ENCODE assay signal across 13 mouse cellular contexts in genomic region chr10:76973797-76974436, GRCm38 (mm10). TPM values are rescaled to one million over a fixed set of nuclear protein-coding genes. Genes with fewer than 3 reads are reported as not detected.
DNase-seq lines count a peak whose midpoint lies in the region; ATAC-seq and TF ChIP-seq lines count a peak whose summit lies in the region.
"Had no signal": no experiment of that assay in that cellular context is flagged by ENCODE, and none has a peak within 500 bp of the region (broad histone marks: within the 10 kb centered on the region; RNA-seq: fewer than 3 reads in every experiment).

No protein-coding gene starts in this region.

- no peak overlapping the region for H3K4me3 ChIP-seq in hindbrain, embryonic 15.5 days
- H3K4me3 ChIP-seq in hindbrain, embryonic 16.5 days (ENCODE audit: low read length) = no peak overlapping the region
- no peak overlapping the region for H3K4me3 ChIP-seq in embryonic facial prominence, embryonic 15.5 days (replicated peaks)
- no peak overlapping the region for H3K4me3 ChIP-seq in midbrain, embryonic 13.5 days (replicated peaks)
- no peak overlapping the region for H3K4me3 ChIP-seq in stomach, postnatal 0 days (ENCODE audit: low read depth, low read length)

- no peaks in the 10 kb centered on the region for H3K36me3 ChIP-seq in hindbrain, embryonic 15.5 days
- no peaks in the 10 kb centered on the region for H3K36me3 ChIP-seq in hindbrain, embryonic 16.5 days (ENCODE audit: control insufficient read depth, insufficient read depth, low read length)
- no peaks in the 10 kb centered on the region for H3K36me3 ChIP-seq in embryonic facial prominence, embryonic 15.5 days
- H3K36me3 ChIP-seq in midbrain, embryonic 13.5 days = no peaks in the 10 kb centered on the region
- no peaks in the 10 kb centered on the region for H3K36me3 ChIP-seq in stomach, postnatal 0 days (ENCODE audit: control insufficient read depth, insufficient read depth, low read length)

- H3K9ac ChIP-seq in hindbrain, embryonic 15.5 days = no peak overlapping the region
- H3K9ac ChIP-seq in hindbrain, embryonic 16.5 days (ENCODE audit: low read depth, low read length) = no peak overlapping the region
- no peak overlapping the region for H3K9ac ChIP-seq in embryonic facial prominence, embryonic 15.5 days
- H3K9ac ChIP-seq in midbrain, embryonic 13.5 days (replicated peaks) = no peak overlapping the region
- no peak overlapping the region for H3K9ac ChIP-seq in stomach, postnatal 0 days (ENCODE audit: low read length)

- no peak for TF ChIP-seq CTCF in stomach, postnatal 0 days (IDR thresholded peaks at IDR 0.05; ENCODE audit: low read depth)

- 0 out of 2 replicates have a peak overlapping the region, but pooled peaks have one; percentile 2 for H3K4me2 ChIP-seq in hindbrain, embryonic 15.5 days
- no peak overlapping the region for H3K4me2 ChIP-seq in hindbrain, embryonic 16.5 days (ENCODE audit: low read length)
- peak overlapping the region; percentile 24; the same call in 1 of the 2 replicates for H3K4me2 ChIP-seq in embryonic facial prominence, embryonic 15.5 days (replicated peaks)
- H3K4me2 ChIP-seq in midbrain, embryonic 13.5 days (replicated peaks) = peak overlapping the region; percentile 38
- H3K4me2 ChIP-seq in stomach, postnatal 0 days (replicated peaks; ENCODE audit: low read depth) = no peak overlapping the region
- H3K4me2 ChIP-seq: heart, embryonic 11.5 days; liver, embryonic 11.5 days had no signal

- TF ChIP-seq EP300 in stomach, postnatal 0 days (optimal IDR thresholded peaks at IDR 0.05) = no peak

- 47% methylated on average over 15 of the region's 15 CpGs for WGBS in hindbrain, embryonic 15.5 days
- WGBS in hindbrain, embryonic 16.5 days = 39% methylated on average over 15 of the region's 15 CpGs
- 11% methylated on average over 15 of the region's 15 CpGs for WGBS in embryonic facial prominence, embryonic 15.5 days
- 14% methylated on average over 15 of the region's 15 CpGs for WGBS in midbrain, embryonic 13.5 days
- 28% methylated on average over 15 of the region's 15 CpGs for WGBS in stomach, postnatal 0 days

- no peak for ATAC-seq in hindbrain, embryonic 15.5 days (ENCODE audit: low FRiP score, low read depth)
- no peak for ATAC-seq in hindbrain, embryonic 16.5 days
- no peak for ATAC-seq in embryonic facial prominence, embryonic 15.5 days (ENCODE audit: insufficient number of reproducible peaks, low FRiP score, low TSS enrichment, low read depth)
- ATAC-seq in midbrain, embryonic 13.5 days = peak; percentile 56
- ATAC-seq in stomach, postnatal 0 days (ENCODE audit: low FRiP score, low TSS enrichment) = no peak
- ATAC-seq: activated CD4-positive, CD25-positive, alpha-beta regulatory T cell, adult 4 months had no signal

- no peak overlapping the region for H3K27ac ChIP-seq in hindbrain, embryonic 15.5 days (replicated peaks)
- H3K27ac ChIP-seq in hindbrain, embryonic 16.5 days (ENCODE audit: low read depth, low read length) = no peak overlapping the region
- H3K27ac ChIP-seq in embryonic facial prominence, embryonic 15.5 days (replicated peaks) = no peak overlapping the region
- no peak overlapping the region for H3K27ac ChIP-seq in midbrain, embryonic 13.5 days
- H3K27ac ChIP-seq in stomach, postnatal 0 days (replicated peaks) = no peak overlapping the region

- DNase-seq in stomach, postnatal 0 days (ENCODE audit: low spot score) = peak; percentile 5
- no peak for DNase-seq in left cerebral cortex, postnatal 25 days (ENCODE audit: low spot score in 2 of 2)
- no peak for DNase-seq in urinary bladder, postnatal 25 days (ENCODE audit: low spot score)
- DNase-seq: cerebellum, adult 11 months; gastrocnemius, postnatal 25 days; kidney, adult 18-20 months had no signal

- no peaks in the 10 kb centered on the region for H3K4me1 ChIP-seq in hindbrain, embryonic 15.5 days (replicated peaks)
- H3K4me1 ChIP-seq in hindbrain, embryonic 16.5 days (ENCODE audit: control insufficient read depth, insufficient read depth, low read depth, low read length) = no peaks in the 10 kb centered on the region
- H3K4me1 ChIP-seq in embryonic facial prominence, embryonic 15.5 days = no peaks in the 10 kb centered on the region
- peaks cover 14% of the 10 kb centered on the region for H3K4me1 ChIP-seq in midbrain, embryonic 13.5 days (replicated peaks)
- no peaks in the 10 kb centered on the region for H3K4me1 ChIP-seq in stomach, postnatal 0 days (replicated peaks; ENCODE audit: control insufficient read depth, insufficient read depth)

- H3K9me3 ChIP-seq in hindbrain, embryonic 15.5 days = no peaks in the 10 kb centered on the region
- H3K9me3 ChIP-seq in hindbrain, embryonic 16.5 days (ENCODE audit: control insufficient read depth, low read length) = no peaks in the 10 kb centered on the region
- no peaks in the 10 kb centered on the region for H3K9me3 ChIP-seq in embryonic facial prominence, embryonic 15.5 days (replicated peaks)
- H3K9me3 ChIP-seq in midbrain, embryonic 13.5 days = no peaks in the 10 kb centered on the region
- H3K9me3 ChIP-seq in stomach, postnatal 0 days (ENCODE audit: control insufficient read depth, low read length) = no peaks in the 10 kb centered on the region

- H3K27me3 ChIP-seq in hindbrain, embryonic 15.5 days = no peaks in the 10 kb centered on the region
- H3K27me3 ChIP-seq in hindbrain, embryonic 16.5 days (replicated peaks; ENCODE audit: control insufficient read depth, insufficient read depth, low read length) = no peaks in the 10 kb centered on the region
- no peaks in the 10 kb centered on the region for H3K27me3 ChIP-seq in embryonic facial prominence, embryonic 15.5 days
- 0 out of 2 replicates have a peak, but pooled peaks cover 2% of the 10 kb centered on the region for H3K27me3 ChIP-seq in midbrain, embryonic 13.5 days
- H3K27me3 ChIP-seq in stomach, postnatal 0 days (ENCODE audit: control insufficient read depth, insufficient read depth, low read length) = no peaks in the 10 kb centered on the region

- intact Hi-C loops in left cerebral cortex, postnatal 25 days (cut with DNase I) = no loop called here

RNA-seq across cellular contexts. Expression of gene Pcbp3, which starts 12.2 kb away (rescaled TPM):
- 88.6 and 88.7 TPM in 2 replicates for polyA plus RNA-seq in hindbrain, embryonic 15.5 days (2015; fragmentation: Nextera tagmentation; extraction: Ambion mirVana)
- polyA plus RNA-seq in hindbrain, embryonic 16.5 days (2015; fragmentation: Nextera tagmentation; extraction: Ambion mirVana) = 95.5 and 108 TPM in 2 replicates
- 26.8 and 27.7 TPM in 2 replicates for polyA plus RNA-seq in embryonic facial prominence, embryonic 15.5 days (2015; fragmentation: Nextera tagmentation; extraction: Ambion mirVana)
- polyA plus RNA-seq in midbrain, embryonic 13.5 days (2015; fragmentation: Nextera tagmentation; extraction: Ambion mirVana) = 55.2 and 55.3 TPM in 2 replicates
- 15.3 and 18.5 TPM in 2 replicates for polyA plus RNA-seq in stomach, postnatal 0 days (2015; fragmentation: Nextera tagmentation; extraction: Ambion mirVana)
- 10 to 100 TPM; 67.2 to 72.4 TPM for total RNA-seq in left cerebral cortex, postnatal 25 days (2021)

RNA-seq across cellular contexts. Expression of gene Slc19a1, which starts 58.1 kb away (rescaled TPM):
- 41.8 and 42.9 TPM in 2 replicates for polyA plus RNA-seq in hindbrain, embryonic 15.5 days (2015; fragmentation: Nextera tagmentation; extraction: Ambion mirVana)
- polyA plus RNA-seq in hindbrain, embryonic 16.5 days (2015; fragmentation: Nextera tagmentation; extraction: Ambion mirVana) = 45.1 and 49.6 TPM in 2 replicates
- polyA plus RNA-seq in embryonic facial prominence, embryonic 15.5 days (2015; fragmentation: Nextera tagmentation; extraction: Ambion mirVana) = 29.0 and 32.5 TPM in 2 replicates
- polyA plus RNA-seq in midbrain, embryonic 13.5 days (2015; fragmentation: Nextera tagmentation; extraction: Ambion mirVana) = 33.0 and 35.8 TPM in 2 replicates
- polyA plus RNA-seq in stomach, postnatal 0 days (2015; fragmentation: Nextera tagmentation; extraction: Ambion mirVana) = 13.9 and 14.2 TPM in 2 replicates
- 10 to 100 TPM; 23.3 to 26.3 TPM for total RNA-seq in left cerebral cortex, postnatal 25 days (2021)

Comparison
In these comparisons a context has a peak if more than half of its experiments do, and no peak if none do; other contexts are left out.
1. H3K4me2 ChIP-seq: peak in hindbrain, embryonic 15.5 days (single experiment), embryonic facial prominence, embryonic 15.5 days (single experiment) and midbrain, embryonic 13.5 days (single experiment); none in hindbrain, embryonic 16.5 days (single experiment) and stomach, postnatal 0 days (single experiment).